Mouse (Mus musculus) ovary, postnatal 36 days (tissue): ENCODE data around the gene Tcf20.
"Not testable (repeated sequence)": the region's sequence is repeated elsewhere in the genome, so short reads cannot be mapped to it uniquely, and the experiment has no call there.

ENCODE experiments used
- DNase-seq: peaks from one replicate; pipeline ENCODE4 v3.0.0; 2022; ENCODE audit warnings: low spot score, mixed read lengths

Gene Tcf20

GRCm38 (mm10) chr15:82898740-82899675 is 88.7 kb downstream of the Tcf20 start:
- DNase-seq = peak; percentile 50

GRCm38 (mm10) chr15:82898141-82898739 is 89.4 kb downstream of the Tcf20 start:
- no peak for DNase-seq

- no peak for DNase-seq
These were observed 91.3 kb downstream of the Tcf20 start for GRCm38 (mm10) chr15:82896336-82896735.

GRCm38 (mm10) chr15:82890470-82890869 is 97.2 kb downstream of the Tcf20 start:
- DNase-seq = no peak

- no peak for DNase-seq
These were observed 98.2 kb downstream of the Tcf20 start for GRCm38 (mm10) chr15:82889426-82889825.

GRCm38 (mm10) chr15:82888466-82888865 is 99.2 kb downstream of the Tcf20 start:
- DNase-seq = no peak

GRCm38 (mm10) chr15:82877309-82877708 is 110.4 kb downstream of the Tcf20 start:
- no peak for DNase-seq

- DNase-seq = no peak
These were observed 110.8 kb downstream of the Tcf20 start for GRCm38 (mm10) chr15:82876863-82877262.

- DNase-seq = no peak
These were observed 115.6 kb downstream of the Tcf20 start for GRCm38 (mm10) chr15:82872037-82872436.

- DNase-seq = not testable (repeated sequence)
These were observed 121.4 kb downstream of the Tcf20 start for GRCm38 (mm10) chr15:82866286-82866685.

GRCm38 (mm10) chr15:82863674-82864073 is 124.0 kb downstream of the Tcf20 start:
- DNase-seq = no peak

- DNase-seq = peak; percentile 24
These were observed 130.9 kb downstream of the Tcf20 start for GRCm38 (mm10) chr15:82856652-82857378.

- DNase-seq = no peak
These were observed 131.6 kb downstream of the Tcf20 start for GRCm38 (mm10) chr15:82856065-82856464.

- DNase-seq = no peak
These were observed 148.5 kb downstream of the Tcf20 start for GRCm38 (mm10) chr15:82839146-82839545.

GRCm38 (mm10) chr15:82829917-82830316 is 157.8 kb downstream of the Tcf20 start:
- no peak for DNase-seq

GRCm38 (mm10) chr15:82825866-82826265 is 161.8 kb downstream of the Tcf20 start:
- DNase-seq = no peak

GRCm38 (mm10) chr15:82822347-82822746 is 165.3 kb downstream of the Tcf20 start:
- no peak for DNase-seq

GRCm38 (mm10) chr15:82821657-82822056 is 166.0 kb downstream of the Tcf20 start:
- DNase-seq = no peak

GRCm38 (mm10) chr15:82815296-82815695 is 172.4 kb downstream of the Tcf20 start:
- DNase-seq = no peak

- peak; percentile 55 for DNase-seq
These were observed 172.9 kb downstream of the Tcf20 start for GRCm38 (mm10) chr15:82814806-82815205.

GRCm38 (mm10) chr15:82814321-82814720 is 173.4 kb downstream of the Tcf20 start:
- DNase-seq = no peak

GRCm38 (mm10) chr15:82810556-82810955 is 177.1 kb downstream of the Tcf20 start:
- DNase-seq = no peak

GRCm38 (mm10) chr15:82809511-82809910 is 178.2 kb downstream of the Tcf20 start:
- DNase-seq = no peak
